Mouse (Mus musculus): Measurements from ENCODE around the gene Kcnk7.

DNA sequence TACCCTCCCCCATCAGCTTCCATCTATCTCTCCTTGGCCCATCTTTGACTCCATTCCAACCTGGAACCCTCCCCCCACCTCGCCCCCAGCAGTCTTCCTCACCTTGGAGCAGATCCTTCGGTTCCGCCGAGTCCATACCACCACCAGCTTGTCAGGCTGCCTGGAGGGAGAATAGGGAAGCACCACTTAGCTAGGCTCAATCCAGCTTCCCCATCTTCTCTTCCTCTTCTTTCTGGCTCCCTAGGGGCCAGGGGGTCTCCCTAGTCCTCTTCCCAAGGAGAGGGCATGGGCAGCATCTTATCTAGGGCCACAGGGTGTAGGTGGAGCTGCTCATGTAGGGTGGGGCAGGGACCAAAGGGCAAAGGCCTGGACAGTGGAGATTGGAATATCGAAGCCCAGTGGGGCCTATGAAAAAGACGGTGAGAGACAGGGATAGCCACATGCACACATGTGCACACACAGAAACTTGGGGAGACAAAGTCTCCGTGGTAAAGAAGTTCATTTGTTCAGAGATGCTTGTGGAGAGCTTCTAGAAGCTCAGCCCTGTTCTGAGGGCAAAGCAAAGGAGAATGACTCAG lies 18.8 kb downstream of the Kcnk7 start:
- no peak for TF ChIP-seq CTCF (IDR thresholded peaks at IDR 0.05; ENCODE audit: control insufficient read depth, insufficient read depth, insufficient read length)
- TF ChIP-seq MAX (IDR thresholded peaks at IDR 0.05): no peak

Data from C2C12 (cell line).